Mouse (Mus musculus) bone marrow macrophage, adult 2 months (primary cell): Measurements from ENCODE around the gene Pcx.

ENCODE experiments used
- CTCF ChIP-seq: IDR thresholded peaks from 2 replicates; pipeline ENCODE4 v1.5.1; 2012; ENCODE audit warnings: low read depth, mild to moderate bottlenecking, low read length, moderate library complexity
- POLR2A ChIP-seq: IDR thresholded peaks from 2 replicates; pipeline ENCODE4 v1.6.1; 2012; ENCODE audit warnings: mild to moderate bottlenecking, low read depth, low read length, borderline replicate concordance

- TF ChIP-seq POLR2A (no peak), CTCF (no peak)
Measured at GRCm38 (mm10) chr19:4590025-4590424, 79.8 kb downstream of the Pcx start.
